Mouse (Mus musculus): Measurements from ENCODE around the gene Spata13. TPM values are rescaled to one million over a fixed set of nuclear protein-coding genes. Genes with fewer than 3 reads are reported as not detected.
A peak's percentile ranks its signal among the peaks of the same experiment; 100 is the strongest.

Spata13 gene
- 14.0 and 16.1 TPM in 2 replicates for polyA plus RNA-seq (2014; fragmentation: Nextera tagmentation; extraction: Ambion mirVana)

DNA sequence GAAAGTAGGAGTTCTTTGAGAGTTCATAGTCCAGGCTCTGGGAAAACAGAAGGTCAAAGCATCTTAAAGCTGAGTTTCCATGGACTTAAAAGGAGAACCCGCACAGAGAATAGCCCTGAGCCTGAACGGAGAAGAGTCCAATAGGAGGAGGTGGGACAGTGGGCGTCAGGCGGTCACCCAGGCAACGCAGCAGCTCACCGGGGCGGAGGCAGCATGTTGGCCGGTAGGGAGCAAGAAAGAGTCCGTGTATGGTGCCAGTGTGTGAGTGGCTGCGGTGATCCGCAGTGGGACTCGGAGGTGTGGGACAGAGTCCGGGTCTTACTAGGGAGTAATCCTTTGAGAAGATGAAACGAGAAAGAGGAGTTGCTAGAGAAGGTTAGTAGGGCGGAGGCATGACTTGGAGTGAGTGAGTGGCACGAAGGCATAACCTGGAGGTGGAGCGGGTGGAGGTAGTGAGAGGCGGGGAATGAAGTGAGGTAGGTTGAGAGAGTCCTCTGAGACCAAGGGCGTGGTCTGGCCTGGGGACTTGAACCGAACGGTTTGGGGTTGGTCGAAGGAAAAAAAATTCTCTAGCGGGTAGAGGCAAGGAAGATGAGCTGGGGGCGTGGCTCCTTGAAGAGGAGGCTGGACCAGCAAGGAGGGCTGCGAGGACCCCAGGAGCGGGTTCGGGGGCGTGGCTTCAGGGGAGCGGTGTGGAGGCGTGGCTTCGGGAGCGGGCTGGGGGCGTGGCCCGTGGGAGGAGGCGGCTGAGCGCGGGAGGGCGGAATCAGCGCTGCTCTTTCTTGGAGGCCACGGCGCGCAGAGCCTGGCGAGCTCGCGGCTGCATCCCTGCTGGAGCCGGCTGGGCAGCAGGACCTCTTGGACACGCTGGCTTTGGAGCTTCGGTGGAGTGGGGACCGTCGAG, at the start of gene Spata13:
Gene Spata13 (plus strand): TSS at position 41 of the 904 bp plus-strand sequence.
- H3K27ac ChIP-seq (ENCODE audit: low read depth, low read length) = peak within 1 kb of the TSS; percentile 79

DNA sequence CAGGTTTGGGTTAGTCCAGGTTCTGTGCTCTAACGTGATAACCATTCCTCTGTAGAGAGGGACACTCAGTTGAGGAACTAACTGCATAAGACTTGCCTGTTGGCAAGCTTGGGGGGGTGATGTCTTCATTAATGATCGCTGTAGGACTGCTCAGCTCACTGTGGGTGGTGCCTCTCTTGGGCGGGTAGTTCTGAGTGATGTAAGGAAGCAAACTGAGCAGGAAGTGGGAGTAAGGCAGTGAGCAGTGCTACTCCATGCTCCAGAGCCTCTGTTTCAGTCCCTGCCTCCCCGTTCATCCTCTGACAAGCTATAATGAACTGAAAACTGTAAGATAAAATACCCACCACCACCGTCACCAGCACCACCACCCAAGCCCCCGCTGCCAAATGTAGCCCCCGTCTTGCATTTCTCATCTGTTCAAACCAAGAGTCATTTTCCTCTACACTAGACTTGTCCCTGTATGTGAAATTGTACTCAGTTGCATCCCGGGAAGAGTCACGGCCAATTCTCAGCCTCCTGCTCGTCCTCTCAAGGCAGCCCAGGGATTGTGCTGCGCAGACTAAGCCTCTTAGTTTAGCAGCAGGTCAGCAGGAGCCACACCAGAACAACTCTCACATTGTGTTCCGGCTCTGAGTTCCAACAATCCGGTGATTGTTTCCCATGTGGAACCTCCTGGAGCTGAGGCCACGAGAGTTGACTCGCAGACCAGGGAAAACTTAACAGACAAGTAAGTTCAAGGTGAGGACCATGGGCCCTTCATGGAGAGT, 46.9 kb upstream of the Spata13 start:
- Histone ChIP-seq H3K27me3 (replicated peaks; ENCODE audit: control insufficient read depth, insufficient read depth, low read length) (no peaks in the 10 kb centered on the region), H3K9ac (ENCODE audit: low read depth, low read length) (no peak overlapping the region), H3K4me3 (ENCODE audit: low read depth, low read length) (no peak overlapping the region), H3K27ac (ENCODE audit: low read depth, low read length) (no peak overlapping the region), H3K4me2 (no peak overlapping the region), H3K4me1 (replicated peaks; ENCODE audit: control insufficient read depth, insufficient read depth, low read length) (0 out of 2 replicates have a peak, but pooled peaks cover 2% of the 10 kb centered on the region), H3K36me3 (ENCODE audit: control insufficient read depth, insufficient read depth, low read length) (no peaks in the 10 kb centered on the region), H3K9me3 (ENCODE audit: control insufficient read depth, low read length) (no peaks in the 10 kb centered on the region)
- WGBS = 69% methylated on average over 15 of the region's 15 CpGs
- ATAC-seq (replicated peaks; ENCODE audit: low FRiP score) = no peak
- DNase-seq (ENCODE audit: low spot score) = no peak

More for the DNA sequence above, at the start of gene Spata13:
- DNase-seq (ENCODE audit: low spot score) (peak; percentile 94), ATAC-seq (replicated peaks; ENCODE audit: low FRiP score) (peak; percentile 92)
- Histone ChIP-seq H3K27me3 (replicated peaks; ENCODE audit: control insufficient read depth, insufficient read depth, low read length) (peaks cover 7% of the 10 kb centered on the region; the same call in 1 of the 2 replicates), H3K4me3 (ENCODE audit: low read depth, low read length) (peak within 1 kb of the TSS; percentile 76), H3K4me1 (replicated peaks; ENCODE audit: control insufficient read depth, insufficient read depth, low read length) (peaks cover 4% of the 10 kb centered on the region), H3K9me3 (ENCODE audit: control insufficient read depth, low read length) (no peaks in the 10 kb centered on the region), H3K36me3 (ENCODE audit: control insufficient read depth, insufficient read depth, low read length) (no peaks in the 10 kb centered on the region; the same call in 1 of the 2 replicates), H3K9ac (ENCODE audit: low read depth, low read length) (peak within 1 kb of the TSS; percentile 72), H3K4me2 (peak within 1 kb of the TSS; percentile 96)
- under 1% methylated on average over 50 of the region's 50 CpGs for WGBS

- ATAC-seq (replicated peaks; ENCODE audit: low FRiP score) (no peak), DNase-seq (ENCODE audit: low spot score) (no peak)
- WGBS = 78% methylated on average over 2 of the region's 2 CpGs
- H3K4me2 ChIP-seq = no peak overlapping the region
- no peaks in the 10 kb centered on the region for H3K36me3 ChIP-seq (ENCODE audit: control insufficient read depth, insufficient read depth, low read length)
- H3K27ac ChIP-seq (ENCODE audit: low read depth, low read length) = no peak overlapping the region
- H3K9ac ChIP-seq (ENCODE audit: low read depth, low read length) = no peak overlapping the region
- H3K27me3 ChIP-seq (replicated peaks; ENCODE audit: control insufficient read depth, insufficient read depth, low read length) = no peaks in the 10 kb centered on the region
- H3K9me3 ChIP-seq (ENCODE audit: control insufficient read depth, low read length) = no peaks in the 10 kb centered on the region
- H3K4me3 ChIP-seq (ENCODE audit: low read depth, low read length) = no peak overlapping the region
- H3K4me1 ChIP-seq (replicated peaks; ENCODE audit: control insufficient read depth, insufficient read depth, low read length) = 0 out of 2 replicates have a peak, but pooled peaks cover 2% of the 10 kb centered on the region
Observed at GRCm38 (mm10) chr14:60589001-60589400, 44.8 kb upstream of the Spata13 start.

- Histone ChIP-seq H3K36me3 (ENCODE audit: control insufficient read depth, insufficient read depth, low read length) (no peaks in the 10 kb centered on the region), H3K4me2 (no peak overlapping the region), H3K27ac (ENCODE audit: low read depth, low read length) (no peak overlapping the region), H3K9me3 (ENCODE audit: control insufficient read depth, low read length) (no peaks in the 10 kb centered on the region), H3K27me3 (replicated peaks; ENCODE audit: control insufficient read depth, insufficient read depth, low read length) (no peaks in the 10 kb centered on the region), H3K4me1 (replicated peaks; ENCODE audit: control insufficient read depth, insufficient read depth, low read length) (no peaks in the 10 kb centered on the region), H3K4me3 (ENCODE audit: low read depth, low read length) (no peak overlapping the region), H3K9ac (ENCODE audit: low read depth, low read length) (no peak overlapping the region)
- DNase-seq (ENCODE audit: low spot score) = no peak
- ATAC-seq (replicated peaks; ENCODE audit: low FRiP score) = no peak
- WGBS = 63% methylated on average over 5 of the region's 5 CpGs
Observed at GRCm38 (mm10) chr14:60592339-60592738, 41.5 kb upstream of the Spata13 start.

DNA sequence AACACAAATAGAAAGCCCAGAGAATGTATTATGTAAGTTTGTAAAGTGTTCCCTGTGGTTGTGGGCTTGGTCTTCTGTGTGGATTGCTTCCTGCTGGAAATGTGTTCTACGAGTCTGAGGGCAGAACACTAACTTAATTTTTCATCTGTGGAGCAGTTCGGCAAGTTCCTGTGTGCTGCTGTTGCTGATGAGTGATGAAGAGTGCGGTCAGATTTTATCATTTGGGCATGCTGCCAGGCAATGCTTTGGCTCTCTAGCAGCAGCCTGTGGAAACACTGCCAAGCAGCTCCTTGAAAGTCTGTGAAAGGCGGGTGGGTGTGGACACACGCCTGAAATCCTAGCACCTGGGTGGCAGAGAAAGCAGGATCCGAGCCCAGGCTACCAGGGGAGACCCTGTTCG, 41.0 kb upstream of the Spata13 start:
- whole genome bisulfite sequencing = 51% methylated on average over 7 of the region's 7 CpGs
- H3K36me3 ChIP-seq (ENCODE audit: control insufficient read depth, insufficient read depth, low read length) = no peaks in the 10 kb centered on the region
- no peak overlapping the region for H3K9ac ChIP-seq (ENCODE audit: low read depth, low read length)
- DNase-seq (ENCODE audit: low spot score) (no peak), ATAC-seq (replicated peaks; ENCODE audit: low FRiP score) (no peak)
- H3K4me1 ChIP-seq (replicated peaks; ENCODE audit: control insufficient read depth, insufficient read depth, low read length) = 0 out of 2 replicates have a peak, but pooled peaks cover 2% of the 10 kb centered on the region
- no peak overlapping the region for H3K27ac ChIP-seq (ENCODE audit: low read depth, low read length)
- no peaks in the 10 kb centered on the region for H3K9me3 ChIP-seq (ENCODE audit: control insufficient read depth, low read length)
- no peaks in the 10 kb centered on the region for H3K27me3 ChIP-seq (replicated peaks; ENCODE audit: control insufficient read depth, insufficient read depth, low read length)
- H3K4me2 ChIP-seq = no peak overlapping the region
- no peak overlapping the region for H3K4me3 ChIP-seq (ENCODE audit: low read depth, low read length)

GRCm38 (mm10) chr14:60597571-60597970, 36.2 kb upstream of the Spata13 start:
- no peaks in the 10 kb centered on the region for H3K9me3 ChIP-seq (ENCODE audit: control insufficient read depth, low read length)
- ATAC-seq (replicated peaks; ENCODE audit: low FRiP score) (no peak), DNase-seq (ENCODE audit: low spot score) (no peak)
- 0 out of 2 replicates have a peak, but pooled peaks cover 3% of the 10 kb centered on the region for H3K4me1 ChIP-seq (replicated peaks; ENCODE audit: control insufficient read depth, insufficient read depth, low read length)
- no peak overlapping the region for H3K9ac ChIP-seq (ENCODE audit: low read depth, low read length)
- H3K36me3 ChIP-seq (ENCODE audit: control insufficient read depth, insufficient read depth, low read length) = no peaks in the 10 kb centered on the region
- no peak overlapping the region for H3K27ac ChIP-seq (ENCODE audit: low read depth, low read length)
- WGBS = 25% methylated on average over 4 of the region's 4 CpGs
- no peaks in the 10 kb centered on the region for H3K27me3 ChIP-seq (replicated peaks; ENCODE audit: control insufficient read depth, insufficient read depth, low read length)
- no peak overlapping the region for H3K4me3 ChIP-seq (ENCODE audit: low read depth, low read length)
- no peak overlapping the region for H3K4me2 ChIP-seq

GRCm38 (mm10) chr14:60599044-60599443, 34.8 kb upstream of the Spata13 start:
- H3K9ac ChIP-seq (ENCODE audit: low read depth, low read length) = no peak overlapping the region
- no peak overlapping the region for H3K4me2 ChIP-seq
- 0 out of 2 replicates have a peak, but pooled peaks cover 3% of the 10 kb centered on the region for H3K4me1 ChIP-seq (replicated peaks; ENCODE audit: control insufficient read depth, insufficient read depth, low read length)
- H3K36me3 ChIP-seq (ENCODE audit: control insufficient read depth, insufficient read depth, low read length) = no peaks in the 10 kb centered on the region
- no peak overlapping the region for H3K27ac ChIP-seq (ENCODE audit: low read depth, low read length)
- no peaks in the 10 kb centered on the region for H3K9me3 ChIP-seq (ENCODE audit: control insufficient read depth, low read length)
- WGBS = 70% methylated on average over 2 of the region's 2 CpGs
- DNase-seq (ENCODE audit: low spot score) = no peak
- H3K27me3 ChIP-seq (replicated peaks; ENCODE audit: control insufficient read depth, insufficient read depth, low read length) = no peaks in the 10 kb centered on the region
- H3K4me3 ChIP-seq (ENCODE audit: low read depth, low read length) = no peak overlapping the region
- ATAC-seq (replicated peaks; ENCODE audit: low FRiP score) = no peak

- H3K4me3 ChIP-seq (ENCODE audit: low read depth, low read length) = no peak overlapping the region
- no peaks in the 10 kb centered on the region for H3K4me1 ChIP-seq (replicated peaks; ENCODE audit: control insufficient read depth, insufficient read depth, low read length)
- H3K36me3 ChIP-seq (ENCODE audit: control insufficient read depth, insufficient read depth, low read length) = no peaks in the 10 kb centered on the region
- ATAC-seq (replicated peaks; ENCODE audit: low FRiP score) (no peak), DNase-seq (ENCODE audit: low spot score) (no peak)
- WGBS = 44% methylated on average over 2 of the region's 2 CpGs
- H3K9me3 ChIP-seq (ENCODE audit: control insufficient read depth, low read length) = no peaks in the 10 kb centered on the region
- H3K9ac ChIP-seq (ENCODE audit: low read depth, low read length) = no peak overlapping the region
- no peak overlapping the region for H3K4me2 ChIP-seq
- H3K27ac ChIP-seq (ENCODE audit: low read depth, low read length) = no peak overlapping the region
- H3K27me3 ChIP-seq (replicated peaks; ENCODE audit: control insufficient read depth, insufficient read depth, low read length) = no peaks in the 10 kb centered on the region
Observed at GRCm38 (mm10) chr14:60605564-60605963, 28.2 kb upstream of the Spata13 start.
